Mouse (Mus musculus): ENCODE data around the gene Spata31d1b.
"Not testable (repeated sequence)": the region's sequence is repeated elsewhere in the genome, so short reads cannot be mapped to it uniquely, and the experiment has no call there.

Gene Spata31d1b

GRCm38 (mm10) chr13:59695781-59696180, 16.3 kb upstream of the Spata31d1b start:
- DNase-seq, result no peak

- no peak for DNase-seq
These were observed 13.0 kb upstream of the Spata31d1b start for GRCm38 (mm10) chr13:59699131-59699530.

DNA sequence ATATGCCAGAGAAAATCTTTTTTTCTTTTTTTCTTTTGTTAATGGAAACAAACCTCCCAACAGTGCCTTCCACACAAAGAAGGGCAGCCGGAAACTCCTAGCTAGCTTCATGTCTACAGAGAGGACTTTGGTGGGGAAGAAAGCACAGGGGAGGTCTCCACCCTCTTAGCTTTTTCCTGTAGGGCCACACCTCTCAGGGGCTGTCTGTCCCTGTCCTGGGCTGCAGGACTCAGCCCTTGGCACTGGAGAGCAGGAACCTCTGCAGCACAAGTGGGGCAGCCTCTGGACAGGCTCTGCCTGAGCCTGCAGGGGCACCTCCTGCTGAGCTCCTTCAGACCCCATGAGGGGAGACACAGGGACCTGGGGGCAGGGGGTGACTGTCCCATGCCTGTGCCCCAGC, 11.9 kb upstream of the Spata31d1b start:
- DNase-seq, result not testable (repeated sequence)

DNA sequence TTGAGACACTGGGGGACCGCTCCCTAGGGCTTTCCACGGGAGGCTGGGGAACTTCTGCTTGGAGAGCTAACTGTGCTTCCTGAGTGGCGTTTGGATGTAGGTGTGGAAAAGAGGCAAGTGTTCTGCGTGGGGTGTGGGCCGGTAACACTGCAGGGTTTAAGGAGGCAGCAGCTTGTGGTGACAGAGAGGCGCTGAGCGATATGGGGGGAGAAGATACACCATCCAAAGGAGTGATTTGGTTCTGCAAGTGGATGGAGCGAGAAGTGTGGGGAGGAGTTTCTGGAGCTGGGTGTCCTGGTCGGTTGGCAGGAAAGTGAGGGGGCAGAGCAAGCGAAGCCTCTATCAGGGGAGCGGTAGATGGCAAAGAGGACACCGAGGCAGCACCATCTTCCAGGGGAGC, 8.6 kb upstream of the Spata31d1b start:
- DNase-seq, result no peak

DNA sequence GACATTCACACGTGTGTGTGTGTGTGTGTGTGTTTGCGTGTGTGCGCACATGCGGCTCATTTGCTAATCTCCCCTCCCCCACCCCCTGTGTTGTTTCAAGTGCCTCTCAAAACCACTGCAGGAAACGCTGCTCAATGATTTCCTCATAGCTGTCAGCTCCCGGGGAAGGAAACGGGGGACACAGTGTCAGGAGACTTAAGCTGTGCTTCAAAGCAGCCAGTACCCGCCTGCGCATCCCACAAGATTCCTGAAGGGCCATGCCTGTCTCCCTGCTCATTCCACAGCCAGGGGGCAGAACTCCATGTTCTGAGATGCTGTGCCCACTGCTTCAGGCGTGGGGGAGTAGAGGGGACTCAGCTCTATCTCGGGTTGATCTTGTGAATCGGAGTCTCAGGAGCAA, 7.5 kb upstream of the Spata31d1b start:
- peak; percentile 93 for DNase-seq

DNA sequence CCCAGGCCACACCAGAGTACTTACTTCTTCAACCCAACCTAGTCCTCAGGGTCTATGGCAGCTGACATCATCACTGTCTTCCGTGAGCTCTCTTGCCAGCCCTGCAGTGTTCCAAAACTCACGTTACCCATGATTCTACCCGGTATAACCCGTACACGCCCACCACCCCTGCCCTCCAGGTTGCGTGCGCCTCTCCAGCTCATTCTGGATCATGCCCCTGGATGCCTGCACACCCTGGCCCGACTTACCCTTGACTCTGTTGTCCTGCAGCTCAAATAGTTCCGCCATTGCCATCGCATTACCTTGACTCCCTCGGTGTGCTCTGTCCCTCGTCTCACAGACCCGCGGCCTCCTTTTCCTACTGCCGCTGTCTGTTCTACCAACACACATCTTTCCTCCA, 1.9 kb upstream of the Spata31d1b start, which contains the start of gene Spata31d1a:
Gene Spata31d1a (minus strand): TSS at position 101 of the 400 bp plus-strand sequence.
- DNase-seq, result no peak

- no peak for DNase-seq
These were observed 1.6 kb downstream of the Spata31d1b start for GRCm38 (mm10) chr13:59713710-59714109.

DNA sequence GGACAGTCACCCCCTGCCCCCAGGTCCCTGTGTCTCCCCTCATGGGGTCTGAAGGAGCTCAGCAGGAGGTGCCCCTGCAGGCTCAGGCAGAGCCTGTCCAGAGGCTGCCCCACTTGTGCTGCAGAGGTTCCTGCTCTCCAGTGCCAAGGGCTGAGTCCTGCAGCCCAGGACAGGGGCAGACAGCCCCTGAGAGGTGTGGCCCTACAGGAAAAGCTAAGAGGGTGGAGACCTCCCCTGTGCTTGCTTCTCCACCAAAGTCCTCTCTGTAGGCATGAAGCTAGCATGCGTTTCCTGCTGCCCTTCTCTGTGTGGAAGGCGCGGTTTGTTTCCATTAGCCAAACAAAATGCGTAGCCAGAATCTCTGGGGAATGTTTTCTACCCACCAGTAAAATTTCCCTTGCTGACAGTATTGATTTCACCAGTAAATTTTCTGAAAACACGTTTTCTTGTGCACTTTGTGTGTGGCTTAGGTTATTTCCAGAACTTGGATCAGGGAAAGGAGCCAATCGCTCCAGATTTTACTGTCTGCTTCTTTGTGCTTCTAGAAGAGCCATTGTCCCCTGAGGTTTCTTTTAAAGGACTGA, 6.9 kb downstream of the Spata31d1b start:
- DNase-seq, result peak; percentile 97

DNA sequence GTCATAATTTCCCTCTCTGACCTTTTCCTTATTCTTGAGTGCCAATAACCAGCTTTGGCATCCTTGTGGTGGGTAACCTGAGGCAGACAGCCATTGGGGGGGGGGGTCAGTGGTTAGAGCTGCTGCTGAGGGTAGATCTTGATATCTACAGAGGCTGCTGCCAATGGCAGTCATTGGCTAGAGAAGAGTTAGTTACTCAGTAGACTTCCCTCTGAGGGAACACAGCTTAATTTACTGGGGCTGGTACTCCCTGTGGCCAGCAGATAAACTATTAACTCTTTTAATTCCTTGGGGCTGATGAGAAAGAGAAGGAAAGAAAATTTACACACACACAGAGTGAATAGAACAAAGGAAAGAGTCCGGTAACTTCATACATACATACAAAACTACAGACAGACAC, 7.4 kb downstream of the Spata31d1b start:
- DNase-seq, result no peak

DNA sequence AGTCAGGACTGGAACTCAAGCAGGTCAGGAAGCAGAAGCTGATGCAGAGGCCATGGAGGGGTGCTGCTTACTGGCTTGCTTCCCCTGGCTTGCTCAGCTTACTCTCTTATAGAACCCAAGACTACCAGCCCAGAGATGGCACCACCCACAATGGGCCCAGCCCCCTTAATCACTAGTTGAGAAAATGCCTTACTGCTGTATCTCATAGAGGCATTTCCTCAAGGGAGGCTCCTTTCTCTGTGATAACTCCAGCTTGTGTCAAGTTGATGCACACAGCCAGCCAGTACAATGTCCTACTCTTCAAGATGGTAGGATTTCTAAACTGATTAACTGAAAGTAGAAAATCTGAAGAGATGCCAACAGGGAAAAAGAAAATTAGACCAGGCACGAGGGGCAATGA, 10.0 kb downstream of the Spata31d1b start:
- DNase-seq, result not testable (repeated sequence)

DNA sequence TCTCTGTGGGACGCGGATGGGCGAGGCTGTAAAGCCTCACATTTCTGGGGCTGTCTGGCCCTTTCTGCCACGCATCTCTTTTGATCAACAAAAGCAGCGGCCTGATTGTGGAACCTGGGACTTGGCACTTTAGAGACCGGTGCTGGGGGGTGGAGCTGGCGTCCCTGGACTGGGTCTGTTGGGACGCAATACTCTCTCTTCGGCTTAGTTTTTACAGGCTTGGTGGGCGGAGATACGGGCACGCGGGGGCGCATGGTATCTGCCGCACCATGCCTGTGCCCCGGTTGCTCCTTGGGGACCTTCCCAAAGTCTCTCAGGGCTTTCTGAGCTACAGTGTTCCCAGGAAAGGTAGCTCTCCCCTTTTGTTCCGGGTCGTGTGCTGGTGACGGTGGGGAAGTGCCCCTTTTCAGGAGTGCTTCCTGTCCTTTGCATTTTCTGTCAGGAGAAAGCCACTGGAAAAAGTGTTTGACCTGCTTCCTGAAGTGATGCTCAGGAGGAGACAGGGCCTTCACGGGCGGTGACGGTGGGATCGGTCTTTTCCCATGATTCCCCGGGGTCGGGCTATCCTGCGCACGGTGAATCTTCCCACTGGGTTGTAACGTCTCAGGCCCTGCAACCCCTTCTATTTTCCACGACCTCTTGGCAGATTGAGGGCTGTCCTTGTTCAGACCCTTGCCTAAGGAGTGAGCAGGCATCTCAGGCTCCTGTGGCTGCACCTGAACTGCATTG, 14.2 kb downstream of the Spata31d1b start:
- no peak for DNase-seq

- DNase-seq, result peak; percentile 96
These were observed 16.5 kb downstream of the Spata31d1b start for GRCm38 (mm10) chr13:59728378-59729093.

GRCm38 (mm10) chr13:59731652-59732051, 19.6 kb downstream of the Spata31d1b start, which contains the start of gene Spata31d1d:
Gene Spata31d1d, minus strand, starts transcription at chr13:59731752.
- no peak for DNase-seq

- no peak for DNase-seq
These were observed 21.9 kb downstream of the Spata31d1b start for GRCm38 (mm10) chr13:59733936-59734335.

DNA sequence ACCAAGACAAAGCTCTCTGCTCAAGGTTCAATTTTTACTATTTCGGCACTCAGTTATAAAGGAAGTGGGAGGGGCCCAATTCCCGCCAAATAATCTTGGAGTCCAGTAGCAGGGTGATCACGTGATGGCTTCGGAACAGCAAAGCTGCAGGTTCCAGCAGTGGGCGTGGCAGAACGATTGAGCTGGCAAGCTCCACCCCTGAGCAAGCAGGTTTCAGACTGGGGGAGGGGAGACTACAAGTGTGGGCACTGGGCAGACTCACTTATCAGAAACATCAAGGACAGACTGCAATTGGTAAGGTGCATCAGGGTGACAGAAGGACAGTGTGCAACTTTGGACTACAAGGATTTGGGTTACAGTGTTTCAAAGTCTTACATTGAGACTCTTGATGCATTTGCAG, 22.3 kb downstream of the Spata31d1b start:
- DNase-seq, result peak; percentile 91

- DNase-seq, result no peak
These were observed 23.1 kb downstream of the Spata31d1b start for GRCm38 (mm10) chr13:59735190-59735589.

GRCm38 (mm10) chr13:59738455-59738854, 26.4 kb downstream of the Spata31d1b start:
- DNase-seq, result no peak

DNA sequence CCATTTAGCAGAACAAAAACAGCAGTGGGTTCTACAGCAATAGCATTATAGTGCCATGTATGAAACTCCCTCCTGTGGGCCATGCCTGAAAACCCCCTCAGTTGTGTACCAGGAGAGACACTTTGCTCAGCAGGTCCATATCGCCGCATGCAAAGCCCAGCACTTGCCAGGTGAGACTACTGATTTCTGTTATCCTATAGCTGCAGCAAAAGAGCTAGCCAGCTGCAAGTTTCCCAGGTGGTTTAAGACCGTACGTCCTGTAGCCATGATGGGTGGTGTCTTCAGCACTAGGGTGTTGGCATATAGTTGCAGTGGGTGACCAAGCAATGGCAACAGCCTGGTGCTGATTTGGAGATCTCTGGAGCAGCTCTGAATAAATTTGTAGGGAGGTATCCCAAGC, 27.3 kb downstream of the Spata31d1b start:
- no peak for DNase-seq

GRCm38 (mm10) chr13:59741096-59741495, 29.0 kb downstream of the Spata31d1b start:
- peak; percentile 96 for DNase-seq

DNA sequence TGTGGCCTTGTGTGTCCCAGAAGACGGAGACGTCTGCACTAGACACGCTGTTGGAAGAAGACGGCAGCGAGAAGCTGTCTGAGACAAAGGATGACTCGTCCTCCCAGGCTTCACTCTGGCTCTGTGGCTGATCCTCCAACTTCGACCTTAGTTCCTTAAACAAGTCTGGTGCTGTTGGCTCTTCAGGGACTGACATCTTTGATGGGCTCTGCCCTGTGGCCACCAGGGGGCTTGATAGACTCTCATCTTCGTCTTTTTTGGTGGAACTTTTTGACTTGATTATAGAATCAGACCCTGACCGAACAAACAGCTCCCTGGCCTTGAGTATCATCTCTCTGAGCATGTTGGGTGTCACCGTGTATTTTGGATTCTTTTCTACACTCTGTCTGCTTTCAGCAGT, 29.6 kb downstream of the Spata31d1b start:
- DNase-seq, result no peak

- DNase-seq, result no peak
These were observed 33.4 kb downstream of the Spata31d1b start for GRCm38 (mm10) chr13:59745462-59745861.

DNA sequence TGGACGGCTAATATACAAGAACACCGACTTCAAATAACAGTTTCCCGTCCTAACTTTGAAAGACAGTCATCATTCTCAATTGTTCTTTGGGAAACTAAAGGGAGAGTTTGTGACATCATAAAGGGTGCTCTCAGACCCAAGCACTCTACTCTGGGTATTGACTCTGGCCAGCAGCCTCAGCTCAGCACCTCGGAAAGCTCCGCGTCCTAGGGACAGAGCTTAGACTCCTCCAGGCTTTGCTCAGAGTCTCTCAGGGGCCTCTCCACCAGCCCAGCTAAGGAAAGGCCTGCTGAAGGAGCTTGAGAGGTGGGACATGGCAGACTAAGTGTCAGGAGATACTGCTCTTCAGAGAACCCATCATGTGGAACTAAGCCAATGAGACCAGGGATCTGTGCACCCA, 34.1 kb downstream of the Spata31d1b start:
- no peak for DNase-seq

DNA sequence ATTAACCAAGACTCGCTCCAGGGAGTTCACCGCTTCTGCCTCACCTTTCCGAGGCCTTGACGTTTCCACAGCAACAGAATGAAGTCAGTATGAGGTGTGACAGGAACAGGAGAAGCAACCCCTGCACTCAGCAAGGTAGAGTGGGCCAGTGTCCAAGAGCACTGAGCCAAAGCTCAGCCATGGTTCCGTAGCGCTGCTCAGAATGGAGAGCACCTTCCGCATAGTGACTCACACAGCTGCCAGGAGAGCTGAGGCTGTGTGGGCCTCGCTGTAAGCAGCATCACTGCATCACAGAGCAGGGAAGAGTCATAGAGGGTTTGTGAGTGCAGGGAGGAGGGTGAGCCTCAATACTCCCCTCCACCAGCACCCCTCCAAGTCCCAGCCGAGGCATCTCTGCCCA, 34.6 kb downstream of the Spata31d1b start, which contains the start of gene 1700014D04Rik:
Gene 1700014D04Rik (minus strand): TSS at position 42 of the 400 bp plus-strand sequence.
- no peak for DNase-seq

DNA sequence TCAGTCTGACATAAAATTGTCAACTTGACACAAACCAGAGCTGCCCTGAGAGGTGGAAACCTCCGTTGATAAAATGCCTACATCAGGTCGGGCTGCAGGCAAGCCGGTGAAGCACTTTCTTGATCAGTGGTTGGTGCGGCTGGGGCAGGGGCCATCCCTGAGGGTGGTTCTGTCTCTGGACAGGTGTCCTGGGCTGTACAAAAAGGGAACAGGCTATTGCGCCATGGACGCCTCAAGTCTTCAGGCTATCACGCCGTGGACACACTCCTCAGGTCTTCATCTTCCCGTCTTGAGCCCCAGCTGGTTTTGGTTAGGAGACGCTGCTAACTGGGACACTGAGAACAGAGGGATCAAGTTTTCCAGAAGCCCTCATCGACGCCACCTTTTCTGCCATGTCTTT, 38.2 kb downstream of the Spata31d1b start:
- no peak for DNase-seq
